Comparison of ENCODE assay signal across 8 mouse cellular contexts in genomic region chr4:155734350-155734941, GRCm38 (mm10). TPM values are rescaled to one million over a fixed set of nuclear protein-coding genes. Genes with fewer than 3 reads are reported as not detected.
A peak's percentile ranks its signal among the peaks of the same experiment; 100 is the strongest.
DNase-seq lines count a peak whose midpoint lies in the region; ATAC-seq and TF ChIP-seq lines count a peak whose summit lies in the region.

Gene Tmem240, plus strand, starts transcription at chr4:155734800.

- no peak for TF ChIP-seq CTCF in midbrain, postnatal 0 days (IDR thresholded peaks at IDR 0.05)

- no peaks in the 10 kb centered on the region for H3K9me3 ChIP-seq in embryonic facial prominence, embryonic 13.5 days
- no peaks in the 10 kb centered on the region for H3K9me3 ChIP-seq in limb, embryonic 14.5 days (ENCODE audit: control insufficient read depth, low read length)
- no peaks in the 10 kb centered on the region for H3K9me3 ChIP-seq in midbrain, postnatal 0 days (ENCODE audit: low read length)

- no peaks in the 10 kb centered on the region for H3K27me3 ChIP-seq in embryonic facial prominence, embryonic 13.5 days
- no peaks in the 10 kb centered on the region for H3K27me3 ChIP-seq in limb, embryonic 14.5 days (ENCODE audit: control insufficient read depth, insufficient read depth, low read length)
- H3K27me3 ChIP-seq in midbrain, postnatal 0 days (ENCODE audit: insufficient read depth, low read length), result no peaks in the 10 kb centered on the region

- ATAC-seq in embryonic facial prominence, embryonic 13.5 days (ENCODE audit: insufficient number of reproducible peaks, insufficient read depth, low FRiP score, low TSS enrichment, low read depth), result peak; percentile 85
- ATAC-seq in limb, embryonic 14.5 days (ENCODE audit: low FRiP score, low read depth), result peak; percentile 92
- ATAC-seq in midbrain, postnatal 0 days (ENCODE audit: low FRiP score), result peak; percentile 89

- DNase-seq in 3134 (ENCODE audit: extremely low read depth, insufficient read length, low spot score), result peak; percentile 95
- DNase-seq in adrenal gland, postnatal 36 days, result peak; percentile 95
- DNase-seq in heart, adult 8-10 months (ENCODE audit: low spot score), result peak; percentile 86
- DNase-seq in kidney, adult 9 months, result peak; percentile 75
- peak; percentile 89 for DNase-seq in limb, embryonic 14.5 days (ENCODE audit: low spot score)
- peak; percentile 94 for DNase-seq in midbrain, postnatal 0 days (ENCODE audit: low spot score)
- peak; percentile 46 to 47 for DNase-seq in spleen, postnatal 14 days (ENCODE audit: low spot score in 2 of 2)

- peak within 1 kb of the TSS; percentile 87 for H3K27ac ChIP-seq in embryonic facial prominence, embryonic 13.5 days
- peak within 1 kb of the TSS; percentile 86 for H3K27ac ChIP-seq in limb, embryonic 14.5 days (replicated peaks; ENCODE audit: low read depth, low read length)
- peak within 1 kb of the TSS; percentile 94 for H3K27ac ChIP-seq in midbrain, postnatal 0 days (ENCODE audit: low read depth, low read length)

- TF ChIP-seq POLR2A in limb, embryonic 14.5 days (IDR thresholded peaks at IDR 0.05; ENCODE audit: borderline replicate concordance, extremely low read depth, insufficient read depth, insufficient read length), result 0 out of 2 replicates have a peak, but pooled peaks have one; percentile 37

- peak within 1 kb of the TSS; percentile 92 for H3K4me2 ChIP-seq in embryonic facial prominence, embryonic 13.5 days
- H3K4me2 ChIP-seq in limb, embryonic 14.5 days (replicated peaks; ENCODE audit: low read depth, low read length, severe bottlenecking), result peak within 1 kb of the TSS; percentile 90
- H3K4me2 ChIP-seq in midbrain, postnatal 0 days (ENCODE audit: low read depth, low read length, poor library complexity, severe bottlenecking), result peak within 1 kb of the TSS; percentile 70

- peak within 1 kb of the TSS; percentile 90 for H3K9ac ChIP-seq in embryonic facial prominence, embryonic 13.5 days
- H3K9ac ChIP-seq in limb, embryonic 14.5 days (ENCODE audit: low read depth, low read length, severe bottlenecking), result peak within 1 kb of the TSS; percentile 77
- peak within 1 kb of the TSS; percentile 91 for H3K9ac ChIP-seq in midbrain, postnatal 0 days (replicated peaks; ENCODE audit: low read length, poor library complexity, severe bottlenecking)

- peaks cover 34% of the 10 kb centered on the region for H3K36me3 ChIP-seq in embryonic facial prominence, embryonic 13.5 days
- peaks cover 18% of the 10 kb centered on the region for H3K36me3 ChIP-seq in limb, embryonic 14.5 days (ENCODE audit: control insufficient read depth, insufficient read depth, low read length)
- H3K36me3 ChIP-seq in midbrain, postnatal 0 days (ENCODE audit: insufficient read depth, low read length), result peaks cover 15% of the 10 kb centered on the region; the same call in 1 of the 2 replicates

- under 1% methylated on average over 33 of the region's 35 CpGs for WGBS in embryonic facial prominence, embryonic 13.5 days
- WGBS in limb, embryonic 14.5 days, result under 1% methylated on average over 27 of the region's 35 CpGs
- WGBS in midbrain, postnatal 0 days, result under 1% methylated on average over 25 of the region's 35 CpGs

- H3K4me1 ChIP-seq in embryonic facial prominence, embryonic 13.5 days, result peaks cover 38% of the 10 kb centered on the region
- peaks cover 7% of the 10 kb centered on the region for H3K4me1 ChIP-seq in limb, embryonic 14.5 days (ENCODE audit: control insufficient read depth, insufficient read depth, low read length)
- H3K4me1 ChIP-seq in midbrain, postnatal 0 days (ENCODE audit: insufficient read depth, low read length), result peaks cover 10% of the 10 kb centered on the region; the same call in 1 of the 2 replicates

- peak within 1 kb of the TSS; percentile 81 for H3K4me3 ChIP-seq in embryonic facial prominence, embryonic 13.5 days
- H3K4me3 ChIP-seq in limb, embryonic 14.5 days (replicated peaks; ENCODE audit: low read length), result peak within 1 kb of the TSS; percentile 72
- peak within 1 kb of the TSS; percentile 74 for H3K4me3 ChIP-seq in midbrain, postnatal 0 days (ENCODE audit: low read depth, low read length)

RNA-seq across cellular contexts. Expression of gene Tmem240, which starts in this region (rescaled TPM):
- total RNA-seq in adrenal gland, postnatal 36 days (2021), result under 1 TPM; 0.70 to 0.72 TPM
- 1.2 and 1.4 TPM in 2 replicates for polyA plus RNA-seq in embryonic facial prominence, embryonic 13.5 days (2015; fragmentation: Nextera tagmentation; extraction: Ambion mirVana)
- under 1 TPM in 3 of 4 experiments, not detected in 1; 0.11 to 0.81 (median 0.13) TPM for total RNA-seq in heart, adult 8-10 months (2022)
- 3.7 and 4.0 TPM in 2 replicates for polyA plus RNA-seq in limb, embryonic 14.5 days (2012; rRNA removed)
- 0.88 and 1.1 TPM in 2 replicates for polyA plus RNA-seq in limb, embryonic 14.5 days (2014; fragmentation: Nextera tagmentation; extraction: Ambion mirVana)
- total RNA-seq in midbrain, postnatal 0 days (2014; rRNA removed), result 51.0 and 78.0 TPM in 2 replicates
- polyA plus RNA-seq in midbrain, postnatal 0 days (2015; fragmentation: Nextera tagmentation; extraction: Ambion mirVana), result 34.9 and 37.9 TPM in 2 replicates

Comparison
In these comparisons a context has a peak if more than half of its experiments do, and no peak if none do; other contexts are left out.
1. Peak in every context shown above with its lines: DNase-seq, ATAC-seq, H3K4me3 ChIP-seq and H3K27ac ChIP-seq.
2. RNA of gene Tmem240 (total RNA-seq): 51.0 to 78.0 TPM in midbrain, postnatal 0 days; 0.70 to 0.72 TPM in adrenal gland, postnatal 36 days and 0.11 to 0.81 TPM in heart, adult 8-10 months; every median in the first group is over 10 times any median in the second.
3. Peak in DNase-seq in adrenal gland, postnatal 36 days; RNA of the gene not detected or under 1 TPM.
4. Peak in DNase-seq in heart, adult 8-10 months; RNA of the gene not detected or under 1 TPM.